Mouse (Mus musculus) embryonic fibroblast, embryonic 13.5 days (primary cell): ENCODE measurements around the gene Zfhx3. TPM values are rescaled to one million over a fixed set of nuclear protein-coding genes. Genes with fewer than 3 reads are reported as not detected.

Source experiments
- H3K27ac ChIP-seq: 2 replicates; pipeline ENCODE4 v1.5.1; 2012; ENCODE audit warnings: low read length, control low read depth, inconsistent platforms; ENCODE audit not compliant: insufficient read depth
- H3K4me1 ChIP-seq: 2 replicates; pipeline ENCODE4 v1.6.1; 2011; ENCODE audit warnings: low read length; ENCODE audit not compliant: control insufficient read depth, insufficient read depth
- H3K4me3 ChIP-seq: 2 replicates; pipeline ENCODE4 v1.5.1; 2011; ENCODE audit warnings: mild to moderate bottlenecking, control low read depth, low read length; ENCODE audit not compliant: insufficient read depth
- CTCF ChIP-seq: IDR thresholded peaks from 2 replicates; pipeline ENCODE4 v1.5.1; 2011; ENCODE audit warnings: mild to moderate bottlenecking, control low read depth, low read length, moderate library complexity, borderline replicate concordance; ENCODE audit not compliant: insufficient read depth
- POLR2A ChIP-seq: IDR thresholded peaks from 2 replicates; pipeline ENCODE4 v1.6.1; 2011; ENCODE audit warnings: low read depth, mild to moderate bottlenecking, control low read depth, low read length, moderate library complexity
- polyA plus RNA-seq: library from polyadenylated mRNA; stranded (reverse); fragments of >200 nt; gene quantifications from 2 replicates; pipeline ENCODE4 v1.2.4, GENCODE M21; 2011; ENCODE audit warnings: low read depth; ENCODE audit not compliant: missing spikeins, insufficient read length

The Zfhx3 gene
- polyA plus RNA-seq, 1 experiment, result 30.6 TPM

DNA sequence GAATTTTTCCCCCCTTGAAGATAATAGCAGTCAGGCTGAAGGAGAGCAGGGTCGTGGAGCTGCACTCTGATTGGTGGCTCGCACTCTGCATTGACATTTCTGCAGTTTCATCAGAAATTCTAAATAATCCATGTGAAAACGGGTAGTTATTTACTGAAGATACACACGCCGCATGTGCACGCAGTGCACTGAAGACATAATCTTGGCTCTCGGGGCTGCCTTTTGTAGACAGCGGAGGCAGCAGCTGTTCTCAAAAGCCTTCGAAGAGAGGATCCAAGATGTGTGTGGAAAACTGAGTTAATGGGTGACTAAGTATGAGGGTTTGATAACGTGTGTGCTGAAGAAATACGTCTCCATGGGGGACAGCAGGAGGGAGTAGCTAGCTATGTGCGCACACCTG lies 553.7 kb downstream of the Zfhx3 start:
- Histone ChIP-seq H3K4me3 (no peak overlapping the region), H3K4me1 (no peaks in the 10 kb centered on the region), H3K27ac (no peak overlapping the region)
- no peak for TF ChIP-seq POLR2A
- no peak for TF ChIP-seq CTCF

DNA sequence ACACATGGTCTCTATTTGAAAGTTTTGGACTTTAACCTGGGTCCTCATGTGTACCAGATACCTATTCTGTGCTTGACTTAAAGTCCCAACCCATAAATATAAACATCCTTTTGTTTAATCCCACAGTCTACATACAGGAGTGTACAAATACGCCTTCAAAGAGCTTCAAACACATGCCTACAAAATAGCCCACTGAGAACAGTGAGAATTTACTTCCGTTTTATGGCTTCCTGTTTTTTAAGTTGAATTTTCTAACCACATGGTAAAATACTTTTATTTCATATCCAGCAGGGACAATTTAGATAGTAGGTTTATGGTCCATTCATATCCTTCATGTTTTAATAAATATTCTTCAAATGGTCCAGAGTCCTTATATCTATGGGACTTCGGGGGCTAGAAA lies 564.3 kb downstream of the Zfhx3 start:
- no peak overlapping the region for H3K27ac ChIP-seq
- no peak for TF ChIP-seq CTCF
- no peak for TF ChIP-seq POLR2A

DNA sequence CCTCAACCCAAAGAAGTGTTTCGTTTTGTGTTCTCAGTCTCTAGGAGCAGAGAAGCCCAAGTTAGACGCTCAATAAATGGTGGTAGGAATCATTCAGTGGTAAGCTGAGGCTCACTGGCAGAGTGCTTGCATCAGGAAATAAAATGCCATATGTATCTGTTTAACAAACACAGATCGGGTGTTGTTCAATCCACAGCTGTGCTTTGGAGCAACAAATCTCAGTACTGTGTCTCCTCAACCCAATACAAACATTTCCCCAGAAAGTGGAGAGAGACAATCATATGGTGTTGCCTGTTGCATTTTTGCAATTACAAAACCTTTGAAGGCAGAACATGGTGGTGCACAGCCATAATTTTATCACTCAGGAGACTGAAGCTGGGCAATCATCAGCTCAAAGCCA lies 565.3 kb downstream of the Zfhx3 start:
- TF ChIP-seq POLR2A, result no peak
- TF ChIP-seq CTCF, result no peak

More for the DNA sequence above, 564.3 kb downstream of the Zfhx3 start:
- Histone ChIP-seq H3K4me3 (no peak overlapping the region), H3K4me1 (no peaks in the 10 kb centered on the region)

DNA sequence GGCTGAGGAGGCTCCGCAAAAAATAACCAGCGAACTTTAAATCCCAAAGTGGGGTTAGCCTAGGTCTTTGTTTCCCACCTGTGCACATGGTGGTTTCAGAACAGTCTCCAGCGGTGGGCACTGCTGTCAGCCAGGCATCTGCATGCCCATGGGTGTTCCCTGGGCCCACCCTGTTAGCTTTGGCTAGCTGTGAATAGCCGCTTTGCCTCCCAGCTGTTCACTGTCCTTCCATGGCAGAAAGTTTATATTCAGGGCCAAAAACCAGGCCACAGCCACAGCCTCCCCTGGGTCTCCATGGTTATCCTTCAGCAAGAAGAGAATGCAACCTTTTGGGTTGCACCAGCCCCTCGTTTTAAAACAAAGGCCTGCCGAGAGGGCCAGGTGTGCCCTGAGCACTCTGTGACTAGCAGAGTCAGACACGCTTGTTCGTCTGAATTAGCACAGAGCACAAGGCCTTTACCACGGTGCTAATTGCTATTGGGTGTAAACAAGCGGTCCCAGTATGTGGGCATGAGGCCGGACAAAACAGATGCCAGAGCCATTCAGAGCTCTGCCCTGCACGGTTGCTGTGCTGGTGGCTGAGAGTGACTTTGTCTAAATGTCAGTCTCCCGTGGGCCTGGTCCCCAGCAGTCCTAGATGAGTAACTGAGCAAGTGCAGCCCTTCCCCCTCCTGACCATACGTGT lies 568.3 kb downstream of the Zfhx3 start:
- no peak for TF ChIP-seq POLR2A
- no peak for TF ChIP-seq CTCF
- no peak overlapping the region for H3K27ac ChIP-seq

More for the DNA sequence above, 565.3 kb downstream of the Zfhx3 start:
- Histone ChIP-seq H3K4me3 (no peak overlapping the region), H3K4me1 (no peaks in the 10 kb centered on the region), H3K27ac (no peak overlapping the region)

DNA sequence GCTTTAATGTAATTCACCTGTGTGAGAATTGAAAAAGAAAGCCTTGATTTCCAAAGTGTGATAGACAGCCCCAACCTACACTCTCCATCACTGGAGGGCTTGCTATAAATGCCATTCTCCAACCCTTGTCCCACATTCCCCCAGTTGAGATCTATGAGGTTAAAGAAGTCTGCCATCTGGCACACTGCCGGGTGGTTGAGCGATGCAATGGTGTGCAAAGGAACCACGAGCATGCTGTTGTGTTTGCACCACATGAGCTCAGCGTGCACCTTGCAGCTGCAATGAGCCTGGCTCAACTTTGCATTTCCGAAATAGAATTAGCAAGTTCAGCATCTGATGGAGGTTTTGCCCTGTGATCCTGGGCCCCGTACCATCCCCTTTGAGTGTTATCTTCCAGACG lies 575.7 kb downstream of the Zfhx3 start:
- Histone ChIP-seq H3K4me3 (no peak overlapping the region), H3K27ac (no peak overlapping the region), H3K4me1 (no peaks in the 10 kb centered on the region)
- no peak for TF ChIP-seq CTCF
- no peak for TF ChIP-seq POLR2A

More for the DNA sequence above, 568.3 kb downstream of the Zfhx3 start:
- Histone ChIP-seq H3K4me3 (no peak overlapping the region), H3K4me1 (no peaks in the 10 kb centered on the region)

DNA sequence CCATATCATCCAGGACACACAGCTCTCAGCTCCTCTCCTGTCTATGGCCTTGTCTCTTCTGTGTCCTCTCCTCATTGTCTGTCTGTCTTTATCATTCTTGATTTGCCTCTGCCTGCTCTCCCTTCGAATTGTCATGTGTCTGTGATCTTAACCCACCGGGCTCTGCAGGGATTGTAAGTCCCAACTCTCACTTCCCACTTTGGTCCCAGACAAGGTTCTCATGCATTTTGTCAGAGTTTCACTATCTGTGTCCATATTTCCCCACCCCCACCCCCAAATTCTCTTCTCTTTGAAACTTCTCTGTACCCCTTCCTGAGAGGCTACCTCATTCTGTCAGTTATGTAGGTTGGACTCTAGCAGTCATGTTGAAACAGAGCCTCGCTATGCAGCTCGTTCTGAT lies 579.6 kb downstream of the Zfhx3 start:
- Histone ChIP-seq H3K4me3 (no peak overlapping the region), H3K27ac (no peak overlapping the region), H3K4me1 (no peaks in the 10 kb centered on the region)
- TF ChIP-seq POLR2A, result no peak
- no peak for TF ChIP-seq CTCF

DNA sequence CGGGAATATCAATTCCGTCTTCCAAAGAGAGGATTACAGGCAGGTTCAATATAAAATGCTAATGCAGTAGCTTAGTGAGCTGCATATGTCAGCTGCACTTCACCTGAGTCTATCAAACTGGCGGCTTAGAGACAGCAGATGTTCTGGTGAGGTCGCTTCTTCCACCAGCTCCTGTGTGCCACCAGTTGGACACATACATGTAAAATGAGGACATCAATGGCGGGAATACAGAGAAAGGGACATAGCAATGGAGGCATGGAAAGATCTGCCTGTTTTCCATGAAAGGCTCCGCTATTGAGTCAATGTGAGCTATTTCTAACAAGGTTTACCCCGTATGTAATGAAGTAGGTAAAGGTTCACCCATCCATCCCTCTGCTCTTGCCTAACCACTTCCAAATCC lies 587.0 kb downstream of the Zfhx3 start:
- H3K4me3 ChIP-seq, result no peak overlapping the region
- no peaks in the 10 kb centered on the region for H3K4me1 ChIP-seq
- TF ChIP-seq CTCF, result no peak
- no peak overlapping the region for H3K27ac ChIP-seq

DNA sequence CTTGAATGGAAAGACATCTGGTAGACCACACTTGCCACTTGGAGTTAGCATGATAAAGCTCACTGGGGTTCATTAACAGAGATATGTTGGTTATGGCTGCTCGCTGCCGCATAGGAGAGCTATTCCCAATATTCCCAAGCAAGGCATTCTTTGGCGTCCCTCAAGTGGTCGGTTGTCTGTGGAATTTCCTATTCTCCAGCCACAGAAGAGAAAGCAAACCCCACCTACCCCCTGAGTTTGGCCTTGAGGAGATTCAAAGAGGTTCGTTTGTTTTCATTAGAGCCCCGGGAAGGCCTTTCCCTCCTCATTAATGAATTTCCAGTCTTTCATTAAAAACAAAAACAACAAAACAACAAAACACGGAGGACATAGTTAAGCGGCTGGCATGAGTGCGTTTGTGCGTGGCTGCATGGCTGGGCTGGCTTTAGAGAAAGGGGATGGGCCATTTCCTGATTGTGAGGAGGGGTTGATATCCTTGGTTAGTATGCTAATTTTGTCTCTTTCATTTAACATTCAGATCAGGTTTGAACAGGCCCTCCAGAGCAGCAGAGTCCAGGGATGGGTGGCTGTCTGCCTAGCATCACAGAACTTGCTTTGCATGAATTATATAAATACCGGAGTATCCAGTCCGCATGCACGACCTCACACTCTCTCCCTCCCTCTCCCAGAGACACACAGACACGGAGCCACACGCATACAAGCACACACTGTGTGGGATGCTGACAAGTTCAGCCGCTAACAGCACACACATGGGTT lies 592.9 kb downstream of the Zfhx3 start:
- Histone ChIP-seq H3K4me3 (no peak overlapping the region), H3K4me1 (no peaks in the 10 kb centered on the region), H3K27ac (no peak overlapping the region)
- TF ChIP-seq CTCF (no peak), POLR2A (no peak)

DNA sequence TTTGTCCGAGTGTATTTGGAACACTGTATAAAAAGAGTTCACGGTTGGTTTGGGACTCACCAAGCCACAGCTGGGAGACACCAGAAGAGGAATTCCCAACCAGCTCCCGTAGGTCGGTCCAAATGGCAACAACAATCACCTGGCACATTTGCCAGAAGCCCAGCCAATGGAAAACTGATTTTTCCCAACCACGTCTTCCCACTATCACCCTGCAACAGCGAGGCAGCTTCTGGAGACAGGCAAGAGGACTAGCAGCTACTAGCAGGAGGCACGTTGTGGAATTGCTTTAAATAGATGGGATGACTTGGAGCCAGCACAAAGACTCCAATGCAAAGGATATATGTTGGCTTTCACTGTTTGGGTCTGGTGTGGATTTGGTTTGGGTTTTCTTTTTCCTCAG lies 593.7 kb downstream of the Zfhx3 start:
- no peaks in the 10 kb centered on the region for H3K4me1 ChIP-seq
- TF ChIP-seq CTCF, result no peak
- TF ChIP-seq POLR2A, result no peak
- H3K27ac ChIP-seq, result no peak overlapping the region
- H3K4me3 ChIP-seq, result no peak overlapping the region

DNA sequence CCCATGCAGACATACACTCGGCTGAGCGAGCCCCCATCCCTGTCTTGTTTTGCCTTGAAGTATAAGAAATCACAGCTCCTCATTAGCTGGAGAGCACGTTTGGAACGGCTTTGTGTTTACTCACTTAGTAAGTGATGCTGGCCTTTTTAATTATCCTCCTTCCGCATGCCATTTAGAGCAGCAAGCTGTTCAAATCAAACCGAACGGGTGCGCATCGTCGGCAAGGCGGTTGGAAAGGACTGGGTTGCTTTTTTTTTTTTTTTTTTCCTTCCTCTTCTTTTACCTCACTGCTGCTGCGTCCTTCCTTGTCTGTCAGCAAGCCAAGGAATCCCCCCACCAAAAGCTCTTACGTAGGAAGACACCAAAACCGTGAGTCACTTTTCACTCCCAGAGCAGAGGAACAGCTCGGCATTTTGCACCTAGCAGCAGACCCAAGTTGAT lies 594.5 kb downstream of the Zfhx3 start:
- H3K27ac ChIP-seq, result no peak overlapping the region
- H3K4me3 ChIP-seq, result no peak overlapping the region
- H3K4me1 ChIP-seq, result no peaks in the 10 kb centered on the region
- no peak for TF ChIP-seq CTCF
- TF ChIP-seq POLR2A, result no peak
